Mouse (Mus musculus) liver, embryonic 14.5 days (tissue): ENCODE data around the gene Tfcp2. TPM values are rescaled to one million over a fixed set of nuclear protein-coding genes. Genes with fewer than 3 reads are reported as not detected.
"Not testable (repeated sequence)": the region's sequence is repeated elsewhere in the genome, so short reads cannot be mapped to it uniquely, and the experiment has no call there.

Experiments used
- ATAC-seq: fragments of 200-750 bp; cut with Nextera tagmentation; 2 replicates; pipeline ENCODE4 v1.8.0; 2017; ENCODE audit warnings: moderate number of reproducible peaks, mild to moderate bottlenecking, moderate library complexity; ENCODE audit not compliant: insufficient read depth
- DNase-seq, 3 experiments: peaks; one replicate each; pipeline ENCODE4 v3.0.0-alpha.2; 2012 to 2013; ENCODE audit warnings: low read depth in 3 of 3, low spot score in 3 of 3
- H3K27ac ChIP-seq: fragments of 300-500 bp; sonication (generic); 2 replicates; pipeline ENCODE4 v1.5.1; 2014; ENCODE audit warnings: moderate library complexity, mild to moderate bottlenecking, control low read depth, inconsistent platforms
- H3K27me3 ChIP-seq: fragments of 300-500 bp; sonication (generic); 2 replicates; pipeline ENCODE4 v1.6.1; 2014; ENCODE audit warnings: mild to moderate bottlenecking, low read length, moderate library complexity; ENCODE audit not compliant: control insufficient read depth, insufficient read depth
- H3K36me3 ChIP-seq: fragments of 300-500 bp; sonication (generic); replicated peaks from 2 replicates; pipeline ENCODE4 v1.6.1; 2014; ENCODE audit warnings: low read depth; ENCODE audit not compliant: control insufficient read depth, insufficient read depth
- H3K4me1 ChIP-seq, 2 experiments: fragments of 200-500 bp in 1 of 2; fragments of 300-500 bp in 1 of 2; sonication (generic) in 1 of 2; replicated peaks; 2 replicates each; pipeline ENCODE4 v1.6.1; 2012 to 2014; ENCODE audit warnings: antibody characterized with exemption in 1 of 2, inconsistent platforms in 1 of 2, low read length in 1 of 2; ENCODE audit not compliant: control insufficient read depth in 2 of 2, insufficient read depth in 2 of 2
- H3K4me2 ChIP-seq: fragments of 300-500 bp; sonication (generic); 2 replicates; pipeline ENCODE4 v1.6.1; 2014; ENCODE audit warnings: low read depth, mild to moderate bottlenecking, control low read depth, moderate library complexity
- H3K4me3 ChIP-seq, 2 experiments: fragments of 200-500 bp in 1 of 2; fragments of 300-500 bp in 1 of 2; sonication (generic) in 1 of 2; 2 replicates each; pipeline ENCODE4 v1.5.1; 2012 to 2014; ENCODE audit warnings: low read depth in 2 of 2, low read length in 2 of 2, mild to moderate bottlenecking in 2 of 2, control low read depth in 1 of 2, inconsistent platforms in 1 of 2, moderate library complexity in 1 of 2; ENCODE audit not compliant: insufficient read depth in 1 of 2
- H3K9ac ChIP-seq: fragments of 300-500 bp; sonication (generic); replicated peaks from 2 replicates; pipeline ENCODE4 v1.6.1; 2014; ENCODE audit warnings: mild to moderate bottlenecking, control low read depth, moderate library complexity
- H3K9me3 ChIP-seq: fragments of 300-500 bp; sonication (generic); 2 replicates; pipeline ENCODE4 v1.6.1; 2016; ENCODE audit warnings: low read length, mixed read lengths; ENCODE audit not compliant: control insufficient read depth
- CTCF ChIP-seq: IDR thresholded peaks from 2 replicates; pipeline ENCODE4 v1.5.1; 2016; ENCODE audit warnings: antibody characterized with exemption, low read depth, control low read depth
- EP300 ChIP-seq: IDR thresholded peaks from 2 replicates; pipeline ENCODE4 v1.6.1; 2016; ENCODE audit warnings: antibody characterized with exemption, low read depth
- WGBS: fragments of 180-500 bp; shearing (Covaris S2); extraction: QIAGEN DNeasy Blood & Tissue Kit; methylation state at CpG from one replicate; pipeline ENCODE4 v1.1.7; 2014; ENCODE audit not compliant: insufficient replicate concordance; 5-methylcytosine and 5-hydroxymethylcytosine counted together
- polyA plus RNA-seq, 2 experiments: library from polyadenylated mRNA; depleted of rRNA in 1 of 2; stranded (reverse) in 1 of 2; unstranded in 1 of 2; fragments of >200 nt; fragmentation: Nextera tagmentation in 1 of 2; extraction: Ambion mirVana in 1 of 2; gene quantifications; 2 replicates each; pipeline versions ENCODE4 v1.2.1 to v1.2.3; 2012 to 2014

Gene Tfcp2
- polyA plus RNA-seq, 2 experiments: 2.5 to 2.6 TPM

DNA sequence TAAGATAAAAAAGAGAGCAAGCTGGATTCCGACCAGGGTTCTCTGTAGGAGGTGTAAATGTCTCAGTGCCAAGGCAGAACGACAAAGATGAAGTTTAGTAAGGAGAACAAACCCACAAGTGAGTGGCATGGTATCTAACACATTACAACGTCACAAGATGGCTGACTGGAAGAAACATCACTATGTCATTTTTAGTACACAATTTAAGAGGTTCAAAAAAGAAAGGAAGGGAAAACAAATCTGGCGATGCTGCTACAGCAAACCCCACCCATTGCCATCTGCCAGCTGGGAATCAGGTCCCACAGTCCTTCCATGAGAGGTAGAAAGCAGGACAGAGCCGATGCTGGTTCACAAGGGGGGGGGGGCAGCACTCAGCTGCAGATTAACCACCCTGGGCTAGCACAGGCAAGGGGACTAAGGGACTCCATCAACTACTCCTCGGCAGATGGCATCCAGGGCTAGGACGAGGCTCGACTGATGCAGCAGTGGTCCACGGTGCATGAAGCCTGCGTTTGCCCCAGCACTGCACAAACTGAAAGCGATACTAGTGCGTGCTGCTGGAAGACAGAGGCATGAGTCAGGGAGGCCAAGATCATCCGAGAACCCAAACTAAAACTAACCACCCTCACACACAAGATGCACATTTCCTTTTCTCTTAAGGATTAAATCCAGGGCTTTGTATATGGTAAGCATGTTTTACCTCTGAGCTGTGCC is 43.2 kb downstream of the Tfcp2 start:
- H3K27ac ChIP-seq: no peak overlapping the region
- no peaks in the 10 kb centered on the region for H3K4me1 ChIP-seq
- no peak for TF ChIP-seq EP300
- TF ChIP-seq CTCF: no peak
- H3K9ac ChIP-seq: no peak overlapping the region
- H3K9me3 ChIP-seq: no peaks in the 10 kb centered on the region
- no peak for DNase-seq
- no peaks in the 10 kb centered on the region; the same call in 1 of the 2 replicates for H3K36me3 ChIP-seq
- H3K4me2 ChIP-seq: no peak overlapping the region
- H3K4me3 ChIP-seq: no peak overlapping the region
- no peak for ATAC-seq
- H3K27me3 ChIP-seq: no peaks in the 10 kb centered on the region
- 73% methylated on average over 13 of the region's 13 CpGs for WGBS

DNA sequence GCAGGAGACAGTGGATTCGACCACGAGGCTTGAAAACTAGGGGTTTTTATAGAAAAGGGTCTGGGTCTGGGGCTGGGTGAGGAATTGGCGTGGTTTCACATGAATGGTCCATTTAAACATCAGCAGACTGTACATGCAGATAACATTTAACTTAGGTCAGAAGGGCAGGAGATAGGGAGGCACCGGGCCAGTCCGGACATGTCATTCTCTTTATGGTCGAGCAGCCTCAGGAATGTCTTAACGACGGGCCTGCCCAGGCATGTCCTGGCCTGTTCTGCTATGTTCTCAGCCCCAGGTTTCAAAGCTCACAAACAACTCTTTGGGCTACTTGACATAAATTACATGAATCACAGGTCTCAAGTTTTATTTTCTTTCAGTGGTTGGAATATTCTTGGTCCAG is 52.3 kb downstream of the Tfcp2 start:
- not testable (repeated sequence) for H3K9me3 ChIP-seq, DNase-seq, H3K27ac ChIP-seq, ATAC-seq, H3K9ac ChIP-seq, H3K4me3 ChIP-seq, H3K27me3 ChIP-seq, H3K4me2 ChIP-seq, H3K4me1 ChIP-seq, H3K36me3 ChIP-seq
- WGBS: 67% methylated on average over 8 of the region's 8 CpGs

GRCm38 (mm10) chr15:100495102-100495501 is 56.7 kb downstream of the Tfcp2 start, which contains the start of gene Csrnp2:
Gene Csrnp2, minus strand, starts transcription at chr15:100495488.
- under 1% methylated on average over 40 of the region's 40 CpGs for WGBS
- DNase-seq: peak; percentile 50 to 70 (median 62)
- Histone ChIP-seq H3K9me3 (no peaks in the 10 kb centered on the region), H3K4me2 (peak within 1 kb of the TSS; percentile 95), H3K27me3 (peaks cover 7% of the 10 kb centered on the region), H3K36me3 (no peaks in the 10 kb centered on the region), H3K27ac (no peak within 1 kb of the TSS), H3K4me3 (peak within 1 kb of the TSS; percentile 57 to 70), H3K4me1 (peaks cover 0 to 8% of the 10 kb centered on the region in 2 experiments; a peak in 2 of 4 replicates), H3K9ac (peak within 1 kb of the TSS; percentile 58)
- TF ChIP-seq EP300: no peak
- TF ChIP-seq CTCF: no peak
- ATAC-seq: peak; percentile 92

DNA sequence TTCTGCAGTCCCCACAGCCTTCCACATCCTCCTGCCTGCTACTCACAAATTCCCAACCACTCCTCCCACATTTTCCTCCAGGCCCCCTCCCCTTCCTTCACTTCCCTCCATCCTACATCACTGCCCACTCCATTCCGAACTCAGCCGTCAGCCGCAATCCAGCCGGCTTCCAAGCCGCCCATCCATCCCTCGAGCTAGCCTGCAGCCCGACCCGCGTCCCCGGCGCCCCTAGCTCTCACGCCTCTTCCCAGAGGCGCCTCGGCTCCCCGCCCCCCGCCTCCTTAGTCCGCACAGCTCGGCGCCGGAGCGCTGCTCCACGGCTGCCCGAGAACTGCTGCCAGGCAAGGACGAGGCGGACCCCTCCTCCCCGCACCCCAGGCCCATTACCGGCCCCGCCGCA is 57.2 kb downstream of the Tfcp2 start:
- WGBS: under 1% methylated on average over 29 of the region's 29 CpGs

GRCm38 (mm10) chr15:100491966-100492365 is 59.8 kb downstream of the Tfcp2 start:
- 90% methylated on average over 9 of the region's 9 CpGs for WGBS
- TF ChIP-seq CTCF: no peak
- TF ChIP-seq EP300: no peak

More for the DNA sequence above, 57.2 kb downstream of the Tfcp2 start:
- Histone ChIP-seq H3K27me3 (peaks cover 7% of the 10 kb centered on the region), H3K4me2 (peak overlapping the region; percentile 95), H3K9ac (peak overlapping the region; percentile 58), H3K4me3 (peak overlapping the region; percentile 57 to 70), H3K4me1 (peaks cover 0 to 8% of the 10 kb centered on the region in 2 experiments; a peak in 2 of 4 replicates), H3K27ac (no peak overlapping the region), H3K9me3 (no peaks in the 10 kb centered on the region), H3K36me3 (no peaks in the 10 kb centered on the region)
- TF ChIP-seq CTCF: no peak
- TF ChIP-seq EP300: no peak
- DNase-seq (no peak), ATAC-seq (peak; percentile 59)

More at GRCm38 (mm10) chr15:100491966-100492365, 59.8 kb downstream of the Tfcp2 start:
- H3K36me3 ChIP-seq: no peaks in the 10 kb centered on the region
- no peaks in the 10 kb centered on the region for H3K9me3 ChIP-seq
- DNase-seq (no peak), ATAC-seq (no peak)
- H3K27me3 ChIP-seq: peaks cover 7% of the 10 kb centered on the region
- H3K27ac ChIP-seq: no peak overlapping the region
- peaks cover 0 to 8% of the 10 kb centered on the region in 2 experiments; a peak in 2 of 4 replicates for H3K4me1 ChIP-seq
- no peak overlapping the region for H3K4me2 ChIP-seq
- no peak overlapping the region for H3K9ac ChIP-seq
- no peak overlapping the region for H3K4me3 ChIP-seq
